Mouse (Mus musculus): ENCODE data around the gene Tgm2.

- TF ChIP-seq CTCF (IDR thresholded peaks at IDR 0.05; ENCODE audit: insufficient read depth, low read depth, low read length) (no peak), POLR2A (IDR thresholded peaks at IDR 0.05; ENCODE audit: insufficient read depth, low read depth, low read length) (no peak)
These were observed 29.2 kb upstream of the Tgm2 start for GRCm38 (mm10) chr2:158175433-158175832.

All from olfactory bulb, adult 2 months (tissue).